Mouse (Mus musculus) forebrain, embryonic 16.5 days (tissue): ENCODE data around the gene Inpp5a. TPM values are rescaled to one million over a fixed set of nuclear protein-coding genes. Genes with fewer than 3 reads are reported as not detected.

Source experiments
- ATAC-seq: fragments of 200-750 bp; cut with Nextera tagmentation; 2 replicates; pipeline ENCODE4 v1.8.0; 2017; ENCODE audit warnings: mild to moderate bottlenecking, moderate library complexity
- H3K27ac ChIP-seq: fragments of 300-500 bp; sonication (generic); 2 replicates; pipeline ENCODE4 v1.5.1; 2014; ENCODE audit warnings: low read length, control low read depth
- H3K27me3 ChIP-seq: fragments of 300-500 bp; sonication (generic); replicated peaks from 2 replicates; pipeline ENCODE4 v1.6.1; 2014; ENCODE audit warnings: low read length; ENCODE audit not compliant: control insufficient read depth, insufficient read depth
- H3K36me3 ChIP-seq: fragments of 300-500 bp; sonication (generic); 2 replicates; pipeline ENCODE4 v1.6.1; 2014; ENCODE audit not compliant: control insufficient read depth, insufficient read depth
- H3K4me1 ChIP-seq: fragments of 300-500 bp; sonication (generic); replicated peaks from 2 replicates; pipeline ENCODE4 v1.6.1; 2014; ENCODE audit warnings: low read length; ENCODE audit not compliant: control insufficient read depth, insufficient read depth
- H3K4me2 ChIP-seq: fragments of 300-500 bp; sonication (generic); 2 replicates; pipeline ENCODE4 v1.6.1; 2014; ENCODE audit warnings: mild to moderate bottlenecking, low read length, control low read depth
- H3K4me3 ChIP-seq: fragments of 300-500 bp; sonication (generic); replicated peaks from 2 replicates; pipeline ENCODE4 v1.5.1; 2014; ENCODE audit warnings: mild to moderate bottlenecking, low read length, control low read depth
- H3K9ac ChIP-seq: fragments of 300-500 bp; sonication (generic); replicated peaks from 2 replicates; pipeline ENCODE4 v1.6.1; 2014; ENCODE audit warnings: low read depth, low read length, control low read depth
- H3K9me3 ChIP-seq: fragments of 300-500 bp; sonication (generic); 2 replicates; pipeline ENCODE4 v1.6.1; 2016; ENCODE audit warnings: low read length; ENCODE audit not compliant: control insufficient read depth
- WGBS: fragments of 180-500 bp; shearing (Covaris S2); extraction: QIAGEN DNeasy Blood & Tissue Kit; methylation state at CpG from one replicate; pipeline ENCODE4 v1.1.7; 2014; 5-methylcytosine and 5-hydroxymethylcytosine counted together
- polyA plus RNA-seq: library from polyadenylated mRNA; unstranded; fragments of >200 nt; fragmentation: Nextera tagmentation; extraction: Ambion mirVana; gene quantifications from 2 replicates; pipeline ENCODE4 v1.2.1, GENCODE M21; 2015

Inpp5a gene
- polyA plus RNA-seq, 1 experiment from 2014 or later: 11.2 TPM

- no peaks in the 10 kb centered on the region for H3K36me3 ChIP-seq
- peaks cover 29% of the 10 kb centered on the region for H3K4me1 ChIP-seq
- peak overlapping the region; percentile 32 for H3K4me2 ChIP-seq
- H3K27ac ChIP-seq: no peak overlapping the region
- H3K9me3 ChIP-seq: no peaks in the 10 kb centered on the region
- H3K9ac ChIP-seq: no peak overlapping the region
- no peak for ATAC-seq
- peaks cover 72% of the 10 kb centered on the region for H3K27me3 ChIP-seq
- peak overlapping the region; percentile 32 for H3K4me3 ChIP-seq
- WGBS: 2% methylated on average over 78 of the region's 78 CpGs
These were observed 192.2 kb downstream of the Inpp5a start for GRCm38 (mm10) chr7:139580851-139581775.

GRCm38 (mm10) chr7:139581801-139582571 lies 193.1 kb downstream of the Inpp5a start:
- H3K27ac ChIP-seq: no peak overlapping the region
- no peak overlapping the region for H3K9ac ChIP-seq
- peaks cover 29% of the 10 kb centered on the region for H3K4me1 ChIP-seq
- H3K4me2 ChIP-seq: peak overlapping the region; percentile 48
- peak overlapping the region; percentile 32 for H3K4me3 ChIP-seq
- peaks cover 80% of the 10 kb centered on the region for H3K27me3 ChIP-seq
- no peaks in the 10 kb centered on the region for H3K36me3 ChIP-seq
- peak; percentile 49 for ATAC-seq
- H3K9me3 ChIP-seq: no peaks in the 10 kb centered on the region
- 1% methylated on average over 77 of the region's 82 CpGs for WGBS

GRCm38 (mm10) chr7:139582595-139582994 lies 193.7 kb downstream of the Inpp5a start, which contains the start of gene Nkx6-2:
Nkx6-2 (minus strand) TSS chr7:139582797.
- Histone ChIP-seq H3K36me3 (no peaks in the 10 kb centered on the region), H3K27ac (no peak within 1 kb of the TSS), H3K9me3 (no peaks in the 10 kb centered on the region), H3K4me3 (peak within 1 kb of the TSS; percentile 32), H3K4me2 (peak within 1 kb of the TSS; percentile 48), H3K9ac (no peak within 1 kb of the TSS), H3K27me3 (peaks cover 87% of the 10 kb centered on the region), H3K4me1 (peaks cover 29% of the 10 kb centered on the region)
- ATAC-seq: peak; percentile 26; the same call in 1 of the 2 replicates
- WGBS: under 1% methylated on average over 45 of the region's 56 CpGs

GRCm38 (mm10) chr7:139583094-139583737 lies 194.3 kb downstream of the Inpp5a start:
- Histone ChIP-seq H3K4me2 (no peak overlapping the region), H3K9me3 (no peaks in the 10 kb centered on the region), H3K4me3 (no peak overlapping the region), H3K27ac (no peak overlapping the region), H3K9ac (no peak overlapping the region), H3K27me3 (peaks cover 88% of the 10 kb centered on the region), H3K36me3 (no peaks in the 10 kb centered on the region), H3K4me1 (peaks cover 29% of the 10 kb centered on the region)
- WGBS: 10% methylated on average over 17 of the region's 17 CpGs
- no peak for ATAC-seq

- Histone ChIP-seq H3K27me3 (peaks cover 91% of the 10 kb centered on the region), H3K4me1 (peaks cover 29% of the 10 kb centered on the region), H3K9ac (no peak overlapping the region), H3K36me3 (no peaks in the 10 kb centered on the region), H3K4me3 (no peak overlapping the region), H3K4me2 (no peak overlapping the region), H3K27ac (no peak overlapping the region), H3K9me3 (no peaks in the 10 kb centered on the region)
- 2% methylated on average over 53 of the region's 53 CpGs for WGBS
- peak; percentile 21; the same call in 1 of the 2 replicates for ATAC-seq
These were observed 195.6 kb downstream of the Inpp5a start for GRCm38 (mm10) chr7:139584221-139585175.

- no peaks in the 10 kb centered on the region for H3K36me3 ChIP-seq
- peaks cover 88% of the 10 kb centered on the region for H3K27me3 ChIP-seq
- no peak overlapping the region for H3K9ac ChIP-seq
- H3K4me1 ChIP-seq: peaks cover 29% of the 10 kb centered on the region
- no peak overlapping the region for H3K27ac ChIP-seq
- no peak overlapping the region for H3K4me3 ChIP-seq
- H3K4me2 ChIP-seq: no peak overlapping the region
- 4% methylated on average over 29 of the region's 29 CpGs for WGBS
- no peak for ATAC-seq
- H3K9me3 ChIP-seq: no peaks in the 10 kb centered on the region
These were observed 196.4 kb downstream of the Inpp5a start for GRCm38 (mm10) chr7:139585183-139585821.

- H3K4me2 ChIP-seq: no peak overlapping the region
- no peaks in the 10 kb centered on the region for H3K36me3 ChIP-seq
- no peak overlapping the region for H3K4me3 ChIP-seq
- peaks cover 12% of the 10 kb centered on the region for H3K4me1 ChIP-seq
- no peaks in the 10 kb centered on the region for H3K9me3 ChIP-seq
- WGBS: 20% methylated on average over 7 of the region's 7 CpGs
- H3K9ac ChIP-seq: no peak overlapping the region
- H3K27me3 ChIP-seq: peaks cover 66% of the 10 kb centered on the region
- ATAC-seq: no peak
- no peak overlapping the region for H3K27ac ChIP-seq
These were observed 199.0 kb downstream of the Inpp5a start for GRCm38 (mm10) chr7:139587919-139588318.

- H3K4me2 ChIP-seq: no peak overlapping the region
- WGBS: 29% methylated on average over 3 of the region's 3 CpGs
- no peaks in the 10 kb centered on the region for H3K36me3 ChIP-seq
- H3K4me1 ChIP-seq: no peaks in the 10 kb centered on the region; the same call in 1 of the 2 replicates
- no peak overlapping the region for H3K27ac ChIP-seq
- H3K4me3 ChIP-seq: no peak overlapping the region
- H3K9ac ChIP-seq: no peak overlapping the region
- ATAC-seq: no peak
- H3K27me3 ChIP-seq: peaks cover 46% of the 10 kb centered on the region
- H3K9me3 ChIP-seq: no peaks in the 10 kb centered on the region
These were observed 201.4 kb downstream of the Inpp5a start for GRCm38 (mm10) chr7:139590302-139590701.
